Mouse (Mus musculus): ENCODE measurements around the gene Sec24c. TPM values are rescaled to one million over a fixed set of nuclear protein-coding genes. Genes with fewer than 3 reads are reported as not detected.

Sec24c gene
- 25.6 TPM for polyA plus RNA-seq (2015; fragmentation: Illumina TruSeq; extraction: RNeasy Lipid Tissue Mini Kit (QIAGEN cat#74804); ENCODE audit: insufficient read depth, low read depth, low replicate concordance)

GRCm38 (mm10) chr14:20674064-20674833 lies at the start of gene Sec24c:
TSS of gene Sec24c (plus strand) at chr14:20674308.

DNA sequence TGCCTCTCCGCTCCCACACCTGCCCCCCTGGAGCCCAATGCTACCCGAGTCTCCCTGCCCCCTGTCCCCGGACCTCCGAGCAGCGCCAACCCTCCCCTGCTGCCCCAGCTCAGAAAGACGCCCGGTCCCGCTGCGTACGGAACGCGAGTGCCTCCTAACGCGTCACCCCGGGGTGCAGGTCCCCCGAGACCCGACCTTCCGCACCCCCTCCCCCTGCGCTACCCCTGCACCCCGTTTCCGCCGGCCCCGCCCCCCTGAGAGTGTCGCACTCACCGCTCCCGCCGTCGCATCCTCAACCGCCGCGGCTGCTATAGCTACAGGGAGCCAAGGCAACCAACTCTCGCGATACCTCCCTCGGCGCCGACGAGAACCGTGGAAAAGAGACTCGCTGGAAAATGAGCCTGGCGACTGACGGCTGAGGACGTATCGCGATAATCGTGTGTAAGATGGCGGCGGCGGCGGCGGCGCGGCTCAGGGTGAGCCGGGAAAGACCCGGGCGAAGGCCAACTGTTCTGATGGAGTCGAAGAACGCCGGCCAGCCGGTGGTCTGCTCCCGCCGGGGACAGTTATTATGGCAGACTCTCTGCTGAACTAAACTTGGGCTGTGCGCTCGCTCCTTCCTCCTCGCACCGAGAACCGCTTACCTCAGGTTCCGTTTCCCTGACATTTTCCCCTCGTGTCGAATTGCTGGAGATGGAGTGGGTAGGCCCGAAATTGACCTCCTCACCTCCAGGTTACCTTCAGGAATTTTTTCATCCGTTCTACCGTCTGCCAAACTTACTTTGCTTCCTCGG lies 33.3 kb upstream of the Sec24c start, which contains the start of gene Usp54:
Gene Usp54 (minus strand): TSS at position 420 of the 794 bp plus-strand sequence.

GRCm38 (mm10) chr14:20656361-20656760 lies 17.7 kb upstream of the Sec24c start, which contains the start of gene Myoz1:
TSS of gene Myoz1 (minus strand) at chr14:20656540.

DNA sequence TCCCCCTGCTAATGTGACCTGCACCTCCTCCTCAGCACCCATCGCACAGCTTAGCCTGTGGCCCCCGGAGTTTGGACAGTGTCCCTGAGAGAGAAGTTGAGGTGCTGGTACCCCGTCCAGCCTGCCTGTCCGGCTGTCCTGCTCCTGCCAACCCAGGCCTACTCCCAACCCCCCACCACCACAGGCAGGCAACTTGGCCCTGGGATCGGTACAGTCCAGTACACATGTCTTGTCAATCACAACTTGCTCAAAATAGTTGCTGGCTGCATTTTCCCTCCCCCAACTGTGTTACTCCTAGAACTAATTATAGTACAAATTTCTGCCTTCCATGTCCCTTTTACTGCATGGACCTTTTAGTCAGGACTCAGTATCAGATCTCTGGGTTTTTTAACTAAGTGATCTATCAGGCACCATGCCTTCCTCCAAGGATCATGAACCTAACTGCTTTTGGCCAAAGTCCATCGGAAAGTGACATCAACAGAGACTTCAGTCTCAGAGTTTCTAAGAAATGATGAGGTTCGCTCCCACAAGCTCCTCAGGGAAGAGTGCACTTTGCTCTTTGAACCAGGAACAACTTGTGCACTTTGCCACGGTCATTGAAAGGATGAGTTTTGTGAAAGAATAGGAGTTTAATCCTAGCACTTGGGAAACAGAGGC lies 5.8 kb upstream of the Sec24c start, which contains the start of gene Synpo2l:
Gene Synpo2l (minus strand): TSS at position 201 of the 657 bp plus-strand sequence.

DNA sequence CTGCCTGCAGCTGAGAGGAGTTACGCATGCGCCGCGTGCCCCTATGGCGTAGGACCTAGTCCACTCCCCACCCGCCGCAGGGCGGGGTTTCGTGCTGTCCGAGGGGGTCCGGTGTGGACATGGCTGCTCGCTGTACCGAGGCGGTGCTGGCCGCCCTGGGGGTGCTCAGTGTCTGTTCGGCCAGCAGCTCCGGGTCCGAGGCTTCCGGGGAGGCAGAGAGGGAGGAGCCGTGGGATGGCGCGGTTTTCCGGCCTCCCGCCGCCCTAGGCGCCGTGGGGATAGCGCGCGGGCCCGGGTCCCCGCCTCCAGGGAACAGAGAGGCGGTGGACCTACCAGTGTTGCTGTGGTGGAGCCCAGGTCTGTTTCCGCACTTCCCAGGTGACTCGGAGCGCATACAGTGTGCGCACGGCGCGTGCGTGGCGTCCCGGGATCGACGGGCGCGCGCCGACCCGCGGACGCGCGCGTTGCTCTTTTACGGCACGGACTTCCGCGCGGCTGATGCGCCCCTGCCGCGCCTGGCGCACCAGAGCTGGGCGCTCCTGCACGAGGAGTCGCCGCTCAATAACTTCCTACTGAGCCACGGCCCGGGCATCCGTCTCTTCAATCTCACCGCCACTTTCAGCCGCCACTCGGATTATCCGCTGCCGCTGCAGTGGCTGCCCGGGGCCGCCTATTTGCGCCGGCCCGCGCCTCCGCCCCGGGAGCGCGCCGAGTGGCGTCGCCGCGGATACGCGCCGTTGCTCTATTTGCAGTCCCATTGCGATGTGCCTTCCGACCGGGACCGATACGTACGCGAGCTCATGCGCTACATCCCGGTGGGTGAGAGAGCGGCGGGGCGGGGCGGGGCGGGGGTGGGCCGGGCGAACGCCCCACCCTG lies 21.0 kb downstream of the Sec24c start, which contains the start of gene Fut11:
Gene Fut11 (plus strand): TSS at position 85 of the 877 bp plus-strand sequence.

GRCm38 (mm10) chr14:20702741-20703381 lies 28.8 kb downstream of the Sec24c start, which contains the start of gene Chchd1:
TSS of gene Chchd1 (plus strand) at chr14:20703006.

GRCm38 (mm10) chr14:20707201-20708190 lies 33.4 kb downstream of the Sec24c start, which contains the start of gene Zswim8:
TSS of gene Zswim8 (plus strand) at chr14:20707552.

DNA sequence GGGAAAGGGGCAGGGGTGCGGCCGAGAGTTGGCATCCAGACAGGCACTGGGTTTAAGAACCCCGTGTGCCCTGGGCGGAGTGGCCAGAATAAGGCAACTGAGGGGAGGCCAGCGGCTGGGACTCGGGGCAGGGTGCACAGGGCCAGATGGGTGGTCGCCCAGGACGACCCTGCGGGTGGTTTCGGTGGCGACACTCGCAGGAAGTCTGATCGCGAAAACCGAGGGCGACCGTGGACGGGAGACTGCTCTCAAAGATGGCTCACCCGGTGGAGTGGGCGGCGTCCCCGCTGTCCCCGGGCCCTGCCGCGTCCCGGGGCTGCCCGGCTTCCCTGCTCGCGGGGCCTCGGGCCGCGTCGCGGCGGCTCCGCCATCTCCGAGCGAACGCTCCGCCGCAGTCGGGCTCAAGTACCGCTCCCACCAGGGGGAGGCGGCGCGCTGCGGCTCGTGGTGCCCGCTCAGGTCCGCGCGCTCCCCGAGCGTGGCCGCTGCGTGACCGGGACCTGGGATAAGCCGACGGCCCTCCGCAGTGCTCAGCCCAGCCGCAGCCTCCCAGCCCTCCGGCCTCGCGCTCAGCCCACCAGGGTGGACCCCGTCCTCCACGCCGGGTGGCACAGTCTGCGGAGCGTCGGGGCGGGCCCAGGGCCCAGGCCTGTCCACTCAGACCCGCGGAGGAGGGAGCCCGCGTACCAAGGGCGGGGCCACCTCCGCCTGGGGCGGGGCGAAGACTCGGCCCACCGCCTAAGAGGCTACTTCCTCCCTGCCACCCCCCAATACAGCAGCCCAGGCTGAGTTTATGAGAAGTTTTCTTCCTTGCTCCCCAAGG lies 60.1 kb downstream of the Sec24c start, which contains the start of gene Ndst2:
Gene Ndst2 (minus strand): TSS at position 611 of the 823 bp plus-strand sequence.

Other genes with a start within 250 kb of the Sec24c start
- not detected for gene Cfap70, start 222.1 kb upstream of the Sec24c start, polyA plus RNA-seq (2015; fragmentation: Illumina TruSeq; extraction: RNeasy Lipid Tissue Mini Kit (QIAGEN cat#74804); ENCODE audit: insufficient read depth, low read depth, low replicate concordance)
- gene Anxa7, start 194.2 kb upstream of the Sec24c start, polyA plus RNA-seq (2015; fragmentation: Illumina TruSeq; extraction: RNeasy Lipid Tissue Mini Kit (QIAGEN cat#74804); ENCODE audit: insufficient read depth, low read depth, low replicate concordance) = 24.2 TPM
- gene Mss51, start 177.4 kb upstream of the Sec24c start, polyA plus RNA-seq (2015; fragmentation: Illumina TruSeq; extraction: RNeasy Lipid Tissue Mini Kit (QIAGEN cat#74804); ENCODE audit: insufficient read depth, low read depth, low replicate concordance) = 2.0 TPM
- gene Ppp3cb, start 127.7 kb upstream of the Sec24c start, polyA plus RNA-seq (2015; fragmentation: Illumina TruSeq; extraction: RNeasy Lipid Tissue Mini Kit (QIAGEN cat#74804); ENCODE audit: insufficient read depth, low read depth, low replicate concordance) = 10.5 TPM
- gene Usp54, start 33.2 kb upstream of the Sec24c start, polyA plus RNA-seq (2015; fragmentation: Illumina TruSeq; extraction: RNeasy Lipid Tissue Mini Kit (QIAGEN cat#74804); ENCODE audit: insufficient read depth, low read depth, low replicate concordance) = 2.5 TPM
- not detected for gene Myoz1, start 17.8 kb upstream of the Sec24c start, polyA plus RNA-seq (2015; fragmentation: Illumina TruSeq; extraction: RNeasy Lipid Tissue Mini Kit (QIAGEN cat#74804); ENCODE audit: insufficient read depth, low read depth, low replicate concordance)
- not detected for gene Synpo2l, start 6.0 kb upstream of the Sec24c start, polyA plus RNA-seq (2015; fragmentation: Illumina TruSeq; extraction: RNeasy Lipid Tissue Mini Kit (QIAGEN cat#74804); ENCODE audit: insufficient read depth, low read depth, low replicate concordance)
- gene Fut11, start 20.7 kb downstream of the Sec24c start, polyA plus RNA-seq (2015; fragmentation: Illumina TruSeq; extraction: RNeasy Lipid Tissue Mini Kit (QIAGEN cat#74804); ENCODE audit: insufficient read depth, low read depth, low replicate concordance) = 2.7 TPM
- 33.2 TPM for gene Chchd1, start 28.7 kb downstream of the Sec24c start, polyA plus RNA-seq (2015; fragmentation: Illumina TruSeq; extraction: RNeasy Lipid Tissue Mini Kit (QIAGEN cat#74804); ENCODE audit: insufficient read depth, low read depth, low replicate concordance)
- gene Zswim8, start 33.2 kb downstream of the Sec24c start, polyA plus RNA-seq (2015; fragmentation: Illumina TruSeq; extraction: RNeasy Lipid Tissue Mini Kit (QIAGEN cat#74804); ENCODE audit: insufficient read depth, low read depth, low replicate concordance) = 30.3 TPM
- gene Ndst2, start 60.3 kb downstream of the Sec24c start, polyA plus RNA-seq (2015; fragmentation: Illumina TruSeq; extraction: RNeasy Lipid Tissue Mini Kit (QIAGEN cat#74804); ENCODE audit: insufficient read depth, low read depth, low replicate concordance) = 16.2 TPM
- 6.3 TPM for gene Camk2g, start 119.8 kb downstream of the Sec24c start, polyA plus RNA-seq (2015; fragmentation: Illumina TruSeq; extraction: RNeasy Lipid Tissue Mini Kit (QIAGEN cat#74804); ENCODE audit: insufficient read depth, low read depth, low replicate concordance)
- gene Plau, start 162.4 kb downstream of the Sec24c start, polyA plus RNA-seq (2015; fragmentation: Illumina TruSeq; extraction: RNeasy Lipid Tissue Mini Kit (QIAGEN cat#74804); ENCODE audit: insufficient read depth, low read depth, low replicate concordance) = 10.7 TPM

All from pancreas, adult 10 weeks (tissue).